Mouse (Mus musculus) bone marrow, adult 2 months (tissue): Measurements from ENCODE around the gene Ppm1a. TPM values are rescaled to one million over a fixed set of nuclear protein-coding genes. Genes with fewer than 3 reads are reported as not detected.

Experiments used
- H3K27ac ChIP-seq: fragments of 200-500 bp; 2 replicates; pipeline ENCODE4 v1.5.1; 2012; ENCODE audit warnings: low read depth, mild to moderate bottlenecking, control low read depth, inconsistent platforms, low read length; ENCODE audit not compliant: control insufficient read depth, poor library complexity, insufficient read depth
- H3K4me1 ChIP-seq: fragments of 200-500 bp; 2 replicates; pipeline ENCODE4 v1.6.1; 2011; ENCODE audit warnings: low read length; ENCODE audit not compliant: control insufficient read depth, insufficient read depth
- H3K4me3 ChIP-seq: fragments of 200-500 bp; replicated peaks from 2 replicates; pipeline ENCODE3; 2011; ENCODE audit warnings: mild to moderate bottlenecking, low read depth, low read length, control low read depth; ENCODE audit not compliant: control insufficient read depth
- CTCF ChIP-seq: fragments of 200-500 bp; IDR thresholded peaks from 2 replicates; pipeline ENCODE4 v1.5.1; 2011; ENCODE audit warnings: low read length, control low read depth; ENCODE audit not compliant: control insufficient read depth, insufficient read depth
- POLR2A ChIP-seq: fragments of 200-500 bp; IDR thresholded peaks from 2 replicates; pipeline ENCODE4 v1.6.1; 2011; ENCODE audit warnings: low read depth, mild to moderate bottlenecking, control low read depth, low read length, borderline replicate concordance; ENCODE audit not compliant: control insufficient read depth
- WGBS: fragments of 180-500 bp; shearing (Covaris S2); methylation state at CpG from one replicate; pipeline ENCODE4 v1.1.7; 2018; 5-methylcytosine and 5-hydroxymethylcytosine counted together
- polyA plus RNA-seq: library from polyadenylated mRNA; stranded (reverse); fragments of >200 nt; gene quantifications from 2 replicates; pipeline ENCODE4 v1.2.4, GENCODE M21; 2011; ENCODE audit warnings: low replicate concordance; ENCODE audit not compliant: missing spikeins, insufficient read depth, insufficient read length

The Ppm1a gene
- polyA plus RNA-seq, 1 experiment = 41.7 TPM

DNA sequence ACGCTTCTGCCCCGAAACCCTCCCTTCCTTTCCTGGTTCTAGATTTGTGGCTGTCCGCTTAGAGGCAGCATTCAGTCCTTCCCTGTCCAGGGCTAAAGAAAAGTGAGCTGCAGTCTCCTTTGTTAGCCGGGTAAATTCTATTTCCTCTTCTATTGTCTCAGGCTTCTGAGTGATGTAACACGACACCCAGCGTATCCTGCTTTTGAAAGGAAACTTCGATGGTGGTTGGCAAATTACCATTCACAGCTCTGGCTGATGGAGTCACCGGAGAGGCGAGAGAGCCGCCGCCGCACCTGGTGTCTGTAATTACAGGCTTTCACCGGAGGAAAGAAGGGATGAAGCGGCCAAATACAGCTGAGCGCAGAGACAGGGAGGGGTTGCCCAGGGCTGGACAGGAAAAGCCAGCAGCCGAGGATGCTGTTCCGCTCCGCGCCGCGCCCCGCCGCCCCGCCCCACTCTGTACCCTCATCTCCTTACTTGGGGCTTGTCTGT lies 63.7 kb downstream of the Ppm1a start:
- peak overlapping the region; percentile 47 for H3K4me3 ChIP-seq
- no peak overlapping the region; the same call in 1 of the 2 replicates for H3K27ac ChIP-seq
- WGBS = 2% methylated on average over 24 of the region's 24 CpGs
- TF ChIP-seq CTCF (no peak), POLR2A (no peak)
- H3K4me1 ChIP-seq = no peaks in the 10 kb centered on the region; the same call in 1 of the 2 replicates

DNA sequence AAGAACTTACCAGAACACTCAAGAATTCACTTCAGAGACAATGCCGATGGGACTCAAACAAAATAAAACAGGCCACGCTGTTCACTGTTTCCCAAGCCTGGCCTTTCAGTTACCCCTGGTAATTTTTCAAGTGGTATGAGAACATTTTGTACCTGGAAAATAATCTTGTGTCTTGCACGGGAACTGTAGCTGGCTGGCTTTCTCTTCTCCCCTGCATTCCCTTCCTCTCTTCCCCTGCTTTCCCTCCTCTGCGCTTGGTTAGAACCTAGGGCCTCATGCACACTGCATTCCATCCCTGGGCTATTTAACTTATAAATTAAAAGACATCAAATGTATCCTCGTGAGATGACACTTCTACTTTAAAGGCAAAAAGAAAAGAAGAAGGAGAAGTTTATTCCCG lies 64.3 kb downstream of the Ppm1a start:
- Histone ChIP-seq H3K4me1 (no peaks in the 10 kb centered on the region; the same call in 1 of the 2 replicates), H3K4me3 (no peak overlapping the region), H3K27ac (no peak overlapping the region)
- TF ChIP-seq CTCF (no peak), POLR2A (no peak)
- 47% methylated on average over 6 of the region's 6 CpGs for WGBS

DNA sequence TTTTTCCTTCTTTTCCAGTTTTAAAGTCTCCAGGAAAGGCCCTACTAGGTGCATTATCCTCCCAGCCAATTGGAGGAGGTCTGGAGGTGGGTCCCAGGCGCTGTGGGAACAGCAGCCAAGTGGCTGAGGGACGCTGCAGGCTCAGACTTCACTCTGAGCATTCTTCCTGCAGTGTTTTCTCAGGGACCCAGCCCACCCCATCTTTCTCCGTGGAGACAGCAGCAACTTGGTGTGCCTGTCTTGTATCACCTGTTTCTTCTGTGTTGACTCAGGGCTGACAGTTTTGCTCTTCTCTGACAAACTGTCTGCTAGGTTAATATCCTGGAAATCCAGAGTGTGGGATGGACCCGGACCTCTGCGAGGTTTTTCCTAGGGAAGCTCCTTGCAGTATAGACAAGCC lies 68.4 kb downstream of the Ppm1a start:
- no peak for TF ChIP-seq CTCF
- no peak for TF ChIP-seq POLR2A
- Histone ChIP-seq H3K4me1 (no peaks in the 10 kb centered on the region; the same call in 1 of the 2 replicates), H3K4me3 (no peak overlapping the region), H3K27ac (no peak overlapping the region)
- WGBS = 74% methylated on average over 5 of the region's 5 CpGs

DNA sequence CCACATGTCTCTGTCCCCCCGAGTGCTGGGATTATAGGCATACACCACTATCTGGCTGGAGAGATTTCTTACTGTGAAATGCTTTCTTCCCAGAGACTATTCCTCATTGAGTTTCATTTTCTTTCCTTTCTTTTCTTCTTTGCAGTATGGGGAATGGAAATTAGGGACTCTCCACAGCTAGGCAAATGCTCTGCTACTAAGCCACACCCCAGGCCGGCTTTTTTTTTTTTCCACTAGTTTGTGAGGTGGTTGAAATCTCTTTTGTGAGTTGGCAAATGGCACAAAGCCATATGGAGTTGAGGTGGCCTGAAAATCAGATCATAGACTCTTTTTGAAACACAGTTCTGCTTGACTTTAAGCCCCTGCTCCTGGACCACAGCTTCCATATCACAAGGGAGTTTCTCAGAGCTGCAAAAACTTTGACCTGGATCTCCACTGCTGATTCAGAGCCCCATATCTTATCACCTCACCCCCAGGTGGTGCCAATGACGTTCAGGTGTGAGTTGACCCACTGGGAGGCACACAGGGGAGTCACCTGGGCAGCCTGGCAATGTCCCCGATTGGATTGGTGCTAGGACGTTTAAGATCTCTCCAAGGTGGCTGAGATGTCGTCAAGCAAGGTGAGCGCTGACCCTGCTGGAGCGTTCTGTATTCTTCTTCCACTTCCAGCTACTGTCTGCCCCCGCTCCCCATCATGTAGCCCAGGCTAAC lies 71.7 kb downstream of the Ppm1a start:
- no peaks in the 10 kb centered on the region for H3K4me1 ChIP-seq
- H3K27ac ChIP-seq = no peak overlapping the region
- H3K4me3 ChIP-seq = no peak overlapping the region
- WGBS = 77% methylated on average over 9 of the region's 9 CpGs
- TF ChIP-seq CTCF = no peak
- TF ChIP-seq POLR2A = no peak

DNA sequence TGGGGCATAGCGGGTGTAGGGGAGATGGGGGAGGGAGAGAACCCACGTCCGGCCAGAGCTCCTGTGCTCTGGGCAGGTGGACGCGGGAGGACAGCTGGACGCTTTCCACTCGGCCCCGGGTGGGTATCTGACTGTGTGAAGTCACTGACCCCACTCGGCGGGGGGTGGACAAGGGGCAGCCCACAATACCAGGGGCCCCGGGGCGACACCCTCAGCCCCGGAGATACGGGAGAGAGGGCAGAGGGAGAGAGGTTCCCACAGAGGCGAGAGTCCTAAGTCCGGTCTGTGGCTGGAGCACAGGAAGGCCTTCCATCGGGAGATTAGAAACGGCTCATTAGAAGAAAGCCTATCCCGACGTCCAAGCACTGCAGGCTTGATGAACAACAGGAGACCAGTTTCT lies 72.5 kb downstream of the Ppm1a start:
- Histone ChIP-seq H3K27ac (no peak overlapping the region), H3K4me1 (no peaks in the 10 kb centered on the region), H3K4me3 (no peak overlapping the region)
- TF ChIP-seq CTCF (no peak), POLR2A (no peak)
- WGBS = 74% methylated on average over 20 of the region's 20 CpGs

DNA sequence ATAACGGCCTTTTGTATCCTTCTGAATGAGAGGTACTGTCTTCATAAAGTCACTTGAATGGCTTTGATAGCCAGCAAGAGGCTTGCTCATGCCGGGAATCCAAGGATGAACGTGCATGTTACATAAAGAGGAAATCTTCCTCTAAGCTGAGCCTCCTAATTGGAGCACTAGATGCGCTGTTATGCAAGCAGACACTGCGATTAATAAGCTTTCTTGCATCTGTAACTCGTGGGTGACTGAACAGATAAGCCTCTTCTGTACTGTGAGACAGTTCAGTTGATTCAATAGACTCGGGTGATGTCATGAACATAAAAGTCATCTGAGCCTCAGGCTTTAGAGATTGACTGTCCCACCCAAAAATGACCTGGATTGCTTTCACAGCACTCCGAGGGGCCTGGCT lies 73.1 kb downstream of the Ppm1a start:
- WGBS = 65% methylated on average over 8 of the region's 8 CpGs
- H3K4me3 ChIP-seq = no peak overlapping the region
- TF ChIP-seq CTCF (no peak), POLR2A (no peak)
- no peaks in the 10 kb centered on the region for H3K4me1 ChIP-seq
- H3K27ac ChIP-seq = no peak overlapping the region

DNA sequence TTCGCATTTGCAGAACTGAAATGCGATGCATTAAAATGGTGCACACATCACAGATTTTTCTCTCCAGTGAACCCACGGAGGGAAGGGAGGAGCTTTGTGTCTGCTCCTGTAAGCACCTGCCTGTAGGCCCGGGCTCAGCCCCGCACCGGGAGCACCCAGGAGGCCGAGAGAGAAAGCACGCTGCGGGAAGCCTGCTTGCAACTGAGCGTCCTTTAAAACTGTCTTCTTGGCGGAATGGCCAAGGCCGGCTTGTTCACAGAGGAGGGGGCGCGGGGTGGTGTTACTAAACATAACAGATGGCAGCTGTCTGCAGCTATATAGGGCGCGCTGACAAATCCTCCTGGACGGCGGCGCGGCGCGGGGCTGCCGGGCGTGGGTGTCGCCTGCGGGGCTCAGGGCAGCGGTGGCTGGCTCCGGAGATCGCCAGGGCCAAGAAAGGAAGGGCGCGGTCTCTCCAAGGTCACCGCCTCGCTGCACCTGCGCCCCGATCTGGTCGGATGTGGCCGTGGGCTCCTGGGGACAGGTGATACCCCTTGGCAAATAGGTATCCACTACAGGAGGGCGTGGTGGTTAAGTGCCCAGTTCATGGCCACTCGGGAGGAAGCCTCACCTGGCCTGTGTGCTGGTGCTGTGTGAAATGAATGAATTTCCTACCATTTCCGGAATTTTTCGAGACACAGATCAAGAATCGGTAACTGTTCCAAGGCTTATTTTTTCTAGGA lies 74.6 kb downstream of the Ppm1a start:
- WGBS = 7% methylated on average over 42 of the region's 42 CpGs
- H3K4me3 ChIP-seq = no peak overlapping the region
- TF ChIP-seq CTCF (no peak), POLR2A (no peak)
- no peak overlapping the region for H3K27ac ChIP-seq
- H3K4me1 ChIP-seq = no peaks in the 10 kb centered on the region

DNA sequence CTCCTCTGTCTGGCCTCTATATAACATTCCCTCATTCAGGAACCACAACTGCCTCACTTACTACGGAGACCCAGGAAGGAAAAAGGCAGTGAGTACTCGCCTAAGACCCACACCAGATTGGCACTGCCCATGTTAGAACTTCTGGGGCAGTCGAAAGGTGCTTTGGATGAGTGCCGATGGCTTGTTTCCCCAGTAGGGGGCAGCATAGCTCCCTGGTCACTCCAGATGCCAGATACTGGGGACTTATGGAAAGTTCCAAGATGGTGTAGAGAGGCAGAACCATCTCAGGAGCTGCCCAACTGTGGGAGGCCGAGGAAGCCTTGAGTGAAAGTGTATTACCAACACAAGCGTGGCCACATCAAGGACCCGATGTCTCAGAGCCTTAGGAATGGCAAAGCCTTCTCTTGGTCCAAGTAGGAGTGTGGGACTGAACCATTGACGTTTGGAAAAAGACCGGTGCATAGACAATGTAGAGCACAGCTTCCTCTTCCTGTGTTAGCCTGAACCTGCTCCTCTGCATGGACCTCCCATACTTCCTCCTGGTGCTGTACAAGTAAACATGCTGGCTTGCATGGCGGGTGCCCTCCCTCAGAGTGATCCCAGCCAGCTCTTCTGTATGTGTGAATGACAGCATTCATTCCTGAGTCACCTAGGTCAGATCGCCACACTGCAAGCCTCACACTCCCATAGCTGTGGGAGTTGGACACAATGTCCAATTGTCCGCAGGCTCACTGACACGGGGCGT lies 77.7 kb downstream of the Ppm1a start:
- no peak overlapping the region for H3K4me3 ChIP-seq
- TF ChIP-seq CTCF = peak; percentile 43; the same call in 1 of the 2 replicates
- TF ChIP-seq POLR2A = no peak
- 72% methylated on average over 14 of the region's 14 CpGs for WGBS

More for the DNA sequence above, 77.7 kb downstream of the Ppm1a start:
- no peaks in the 10 kb centered on the region for H3K4me1 ChIP-seq
- no peak overlapping the region for H3K27ac ChIP-seq
